In the genomic region with DNA sequence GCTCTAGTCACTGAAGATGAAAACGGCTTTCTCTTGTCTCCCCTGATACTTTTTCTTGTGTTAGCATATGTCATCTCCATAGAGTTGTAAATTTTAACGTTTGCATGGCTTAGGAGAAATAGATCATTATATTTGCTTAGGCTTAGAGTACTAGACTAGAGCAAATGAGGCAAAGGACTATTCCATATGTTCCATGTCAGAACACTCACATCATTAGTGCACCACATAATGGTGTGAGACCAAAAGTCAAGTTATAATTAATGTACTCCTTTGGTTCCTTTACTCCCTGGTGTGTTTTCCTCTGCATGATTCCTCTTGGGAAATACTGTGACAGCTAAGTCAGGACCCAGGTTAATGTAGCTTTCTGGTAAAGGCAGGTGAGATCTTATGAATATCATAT, we compare ENCODE assay signal across 23 mouse cellular contexts.
"Had no signal": no experiment of that assay in that cellular context is flagged by ENCODE, and none has a peak within 500 bp of the region (broad histone marks: within the 10 kb centered on the region; RNA-seq: fewer than 3 reads in every experiment).

No protein-coding gene starts in this region.

- H3K4me2 ChIP-seq: intestine, embryonic 15.5 days; kidney, embryonic 15.5 days; limb, embryonic 12.5 days; limb, embryonic 15.5 days; liver, embryonic 11.5 days; midbrain, embryonic 11.5 days; neural tube, embryonic 13.5 days had no signal

- H3K27ac ChIP-seq: intestine, embryonic 15.5 days; kidney, embryonic 15.5 days; limb, embryonic 12.5 days; limb, embryonic 15.5 days; liver, embryonic 14.5 days; neural tube, embryonic 13.5 days; stomach, postnatal 0 days had no signal

- H3K4me3 ChIP-seq: intestine, embryonic 15.5 days; kidney, embryonic 15.5 days; limb, embryonic 12.5 days; limb, embryonic 15.5 days; myocyte; neural tube, embryonic 13.5 days had no signal

- H3K36me3 ChIP-seq: intestine, embryonic 15.5 days; kidney, embryonic 15.5 days; limb, embryonic 12.5 days; limb, embryonic 15.5 days; neural tube, embryonic 13.5 days had no signal

- ATAC-seq: intestine, embryonic 15.5 days; liver, postnatal 0 days; midbrain, embryonic 16.5 days had no signal

- H3K9ac ChIP-seq: intestine, embryonic 15.5 days; kidney, embryonic 15.5 days; limb, embryonic 12.5 days; limb, embryonic 15.5 days; liver, embryonic 14.5 days; liver, postnatal 0 days; neural tube, embryonic 13.5 days had no signal

- H3K27me3 ChIP-seq: intestine, embryonic 15.5 days; kidney, embryonic 15.5 days; limb, embryonic 12.5 days; limb, embryonic 15.5 days; neural tube, embryonic 13.5 days had no signal

- H3K4me1 ChIP-seq: intestine, embryonic 15.5 days; kidney, embryonic 15.5 days; limb, embryonic 12.5 days; limb, embryonic 15.5 days; neural tube, embryonic 13.5 days had no signal

- DNase-seq: kidney, adult 11 months; kidney, adult 8-10 months; kidney, postnatal 10 days; kidney, postnatal 36 days; left cerebral cortex, postnatal 4 days; liver, postnatal 0 days; right cerebral cortex, adult 18-20 months; right cerebral cortex, postnatal 14 days; right cerebral cortex, postnatal 4 days; thymus, adult 2 months; thymus, postnatal 14 days; thymus, postnatal 4 days had no signal

- H3K9me3 ChIP-seq: intestine, embryonic 15.5 days; kidney, embryonic 15.5 days; limb, embryonic 12.5 days; limb, embryonic 15.5 days; neural tube, embryonic 13.5 days had no signal
